Mouse (Mus musculus): ENCODE measurements around the gene Smarcd3.
"Not testable (repeated sequence)": the region's sequence is repeated elsewhere in the genome, so short reads cannot be mapped to it uniquely, and the experiment has no call there.

Gene Smarcd3

GRCm38 (mm10) chr5:24555335-24555734 lies 68.9 kb downstream of the Smarcd3 start:
- DNase-seq (ENCODE audit: low spot score in 2 of 2), result not testable (repeated sequence)

GRCm38 (mm10) chr5:24553621-24554244 lies 70.5 kb downstream of the Smarcd3 start:
- no peak for DNase-seq (ENCODE audit: low spot score in 2 of 2)

DNA sequence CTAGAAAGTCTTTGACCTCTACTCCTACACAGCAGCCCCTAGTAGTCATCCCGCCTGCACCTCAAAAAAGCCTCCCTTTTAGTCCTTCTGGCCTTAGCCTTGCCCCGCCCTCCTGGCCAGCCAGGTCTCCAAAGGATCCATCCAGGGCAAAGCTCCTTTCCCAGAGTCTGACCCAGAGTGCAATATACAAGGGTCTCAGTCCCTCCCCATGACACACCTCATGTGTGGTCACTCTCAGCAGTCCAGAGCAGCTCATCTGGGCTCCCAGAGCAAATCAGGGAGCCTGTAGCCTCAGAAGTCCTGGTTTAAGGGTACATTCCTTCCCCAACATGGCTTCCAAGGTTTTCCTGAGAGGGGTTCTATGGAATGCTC lies 72.9 kb downstream of the Smarcd3 start:
- DNase-seq (ENCODE audit: low spot score in 2 of 2), result no peak

GRCm38 (mm10) chr5:24550598-24551316 lies 73.5 kb downstream of the Smarcd3 start:
- DNase-seq (ENCODE audit: low spot score in 2 of 2), result peak; percentile 60 to 65

GRCm38 (mm10) chr5:24542643-24543042 lies 81.6 kb downstream of the Smarcd3 start:
- no peak for DNase-seq (ENCODE audit: low spot score in 2 of 2)

DNA sequence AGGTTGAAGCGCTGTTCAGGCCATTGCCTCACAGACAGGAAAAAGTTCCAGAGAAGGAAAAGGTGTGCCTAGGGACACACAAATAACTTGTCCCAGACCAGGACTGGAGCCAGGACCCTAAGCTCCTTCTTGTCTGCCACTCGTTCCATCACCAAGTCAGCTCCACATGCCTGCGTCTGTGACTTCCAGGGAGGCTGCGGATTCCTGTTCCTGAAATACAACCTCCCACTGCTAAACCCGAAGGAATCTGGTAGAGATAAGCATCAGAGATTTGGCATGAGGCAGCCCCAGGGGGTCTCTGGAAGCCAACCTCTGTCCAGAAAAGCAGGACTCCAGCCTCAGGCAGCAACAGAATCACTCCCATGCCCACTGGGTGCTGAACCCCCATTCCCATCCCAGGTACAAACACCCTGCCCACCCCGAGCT lies 83.1 kb downstream of the Smarcd3 start:
- no peak for DNase-seq (ENCODE audit: low spot score in 2 of 2)
